Mouse (Mus musculus) frontal cortex, postnatal 10 days (tissue): ENCODE results near the gene Cnih1.
"Not testable (repeated sequence)": the region's sequence is repeated elsewhere in the genome, so short reads cannot be mapped to it uniquely, and the experiment has no call there.

Experiments used
- DNase-seq, 2 experiments: peaks; one replicate each; pipeline ENCODE4 v3.0.0; 2022; ENCODE audit warnings: low spot score in 2 of 2, mixed read lengths in 1 of 2

Cnih1 gene

GRCm38 (mm10) chr14:46788505-46788901 lies 292 bp upstream of the Cnih1 start:
- no peak for DNase-seq

- no peak for DNase-seq
Observed at GRCm38 (mm10) chr14:46787454-46787786, 791 bp downstream of the Cnih1 start.

- DNase-seq: no peak
Observed at GRCm38 (mm10) chr14:46785247-46785646, 3.0 kb downstream of the Cnih1 start.

- DNase-seq: no peak
Observed at GRCm38 (mm10) chr14:46783327-46783926, 4.8 kb downstream of the Cnih1 start.

GRCm38 (mm10) chr14:46782187-46782828 lies 5.9 kb downstream of the Cnih1 start:
- no peak for DNase-seq

GRCm38 (mm10) chr14:46781086-46781485 lies 7.1 kb downstream of the Cnih1 start:
- no peak for DNase-seq

GRCm38 (mm10) chr14:46779217-46779616 lies 9.0 kb downstream of the Cnih1 start:
- DNase-seq: no peak

GRCm38 (mm10) chr14:46778756-46779155 lies 9.5 kb downstream of the Cnih1 start:
- DNase-seq: no peak

- DNase-seq: no peak
Observed at GRCm38 (mm10) chr14:46770036-46770435, 18.2 kb downstream of the Cnih1 start.

- peak in 1 of 2 experiments; percentile 31 for DNase-seq
Observed at GRCm38 (mm10) chr14:46767116-46767515, 21.1 kb downstream of the Cnih1 start.

GRCm38 (mm10) chr14:46761186-46761585 lies 27.0 kb downstream of the Cnih1 start:
- no peak for DNase-seq

- peak; percentile 85 to 89 for DNase-seq
Observed at GRCm38 (mm10) chr14:46760355-46761029, 27.7 kb downstream of the Cnih1 start, which contains the start of gene Cdkn3. Gene Cdkn3 (plus strand): TSS chr14:46760541.

- DNase-seq: no peak
Observed at GRCm38 (mm10) chr14:46759970-46760354, 28.2 kb downstream of the Cnih1 start.

GRCm38 (mm10) chr14:46757736-46758135 lies 30.5 kb downstream of the Cnih1 start:
- no peak for DNase-seq

- DNase-seq: no peak
Observed at GRCm38 (mm10) chr14:46755851-46756250, 32.4 kb downstream of the Cnih1 start.

- DNase-seq: not testable (repeated sequence)
Observed at GRCm38 (mm10) chr14:46754371-46754770, 33.8 kb downstream of the Cnih1 start.

GRCm38 (mm10) chr14:46745413-46745812 lies 42.8 kb downstream of the Cnih1 start:
- no peak for DNase-seq

GRCm38 (mm10) chr14:46742674-46743073 lies 45.5 kb downstream of the Cnih1 start:
- no peak for DNase-seq

GRCm38 (mm10) chr14:46737346-46737745 lies 50.9 kb downstream of the Cnih1 start:
- DNase-seq: not testable (repeated sequence)

GRCm38 (mm10) chr14:46736366-46736765 lies 51.8 kb downstream of the Cnih1 start:
- no peak for DNase-seq

- DNase-seq: no peak
Observed at GRCm38 (mm10) chr14:46734761-46735455, 53.3 kb downstream of the Cnih1 start.

GRCm38 (mm10) chr14:46734262-46734661 lies 53.9 kb downstream of the Cnih1 start:
- DNase-seq: no peak
